Mouse (Mus musculus) spleen, adult 2 months (tissue): Measurements from ENCODE around the gene Fam3c. TPM values are rescaled to one million over a fixed set of nuclear protein-coding genes. Genes with fewer than 3 reads are reported as not detected.

Experiments
- DNase-seq, 2 experiments: peaks; one replicate each; pipeline versions ENCODE4 v3.0.0 to v3.0.0-alpha.2; 2012 to 2021; ENCODE audit warnings: low spot score in 2 of 2, low read depth in 1 of 2
- H3K27ac ChIP-seq: fragments of 200-500 bp; 2 replicates; pipeline ENCODE4 v1.5.1; 2012; ENCODE audit warnings: low read length, inconsistent platforms; ENCODE audit not compliant: insufficient read depth
- H3K27me3 ChIP-seq: fragments of 200-500 bp; 2 replicates; pipeline ENCODE4 v1.6.1; 2012; ENCODE audit warnings: mild to moderate bottlenecking, moderate library complexity, low read length, inconsistent platforms; ENCODE audit not compliant: control insufficient read depth, insufficient read depth
- H3K36me3 ChIP-seq: fragments of 200-500 bp; 2 replicates; pipeline ENCODE4 v1.6.1; 2012; ENCODE audit warnings: mild to moderate bottlenecking, low read length, inconsistent platforms; ENCODE audit not compliant: control insufficient read depth, insufficient read depth
- H3K4me1 ChIP-seq: fragments of 200-500 bp; 2 replicates; pipeline ENCODE4 v1.6.1; 2011; ENCODE audit warnings: inconsistent platforms; ENCODE audit not compliant: control insufficient read depth, insufficient read depth, insufficient read length
- H3K4me3 ChIP-seq: fragments of 200-500 bp; 2 replicates; pipeline ENCODE4 v1.5.1; 2011; ENCODE audit warnings: mild to moderate bottlenecking, inconsistent platforms; ENCODE audit not compliant: insufficient read depth, insufficient read length; ENCODE audit errors: extremely low read depth
- CTCF ChIP-seq: fragments of 200-500 bp; IDR thresholded peaks from 2 replicates; pipeline ENCODE4 v1.5.1; 2011; ENCODE audit warnings: mild to moderate bottlenecking, inconsistent platforms; ENCODE audit not compliant: insufficient read depth, insufficient read length, insufficient replicate concordance; ENCODE audit errors: extremely low read depth
- POLR2A ChIP-seq: fragments of 200-500 bp; IDR thresholded peaks from 2 replicates; pipeline ENCODE4 v1.6.1; 2011; ENCODE audit warnings: low read depth, low read length, inconsistent platforms
- WGBS: fragments of 180-500 bp; shearing (Covaris S2); methylation state at CpG from one replicate; pipeline ENCODE4 v1.1.7; 2018; 5-methylcytosine and 5-hydroxymethylcytosine counted together
- polyA plus RNA-seq: library from polyadenylated mRNA; depleted of rRNA; stranded (reverse); fragments of >200 nt; gene quantifications from 2 replicates; pipeline ENCODE4 v1.2.3, GENCODE M21; 2012

Gene Fam3c
- polyA plus RNA-seq, 1 experiment: 3.9 TPM

- no peaks in the 10 kb centered on the region for H3K4me1 ChIP-seq
- no peak overlapping the region for H3K27ac ChIP-seq
- no peaks in the 10 kb centered on the region for H3K36me3 ChIP-seq
- WGBS: 84% methylated on average over 8 of the region's 8 CpGs
- TF ChIP-seq CTCF (no peak), POLR2A (no peak)
- H3K4me3 ChIP-seq: no peak overlapping the region
- no peak for DNase-seq
- peaks cover 12% of the 10 kb centered on the region for H3K27me3 ChIP-seq
These were observed 65.3 kb downstream of the Fam3c start for GRCm38 (mm10) chr6:22290790-22291189.

- H3K27ac ChIP-seq: no peak overlapping the region
- WGBS: 9% methylated on average over 21 of the region's 21 CpGs
- H3K36me3 ChIP-seq: no peaks in the 10 kb centered on the region
- no peaks in the 10 kb centered on the region for H3K4me1 ChIP-seq
- DNase-seq: no peak
- no peak for TF ChIP-seq POLR2A
- TF ChIP-seq CTCF: no peak
- H3K4me3 ChIP-seq: no peak overlapping the region
- H3K27me3 ChIP-seq: peaks cover 12% of the 10 kb centered on the region
These were observed 66.5 kb downstream of the Fam3c start for GRCm38 (mm10) chr6:22289461-22290021.

- DNase-seq: peak in 1 of 2 experiments; percentile 15
- H3K4me1 ChIP-seq: no peaks in the 10 kb centered on the region
- WGBS: 5% methylated on average over 38 of the region's 38 CpGs
- no peaks in the 10 kb centered on the region for H3K36me3 ChIP-seq
- no peak overlapping the region for H3K27ac ChIP-seq
- H3K27me3 ChIP-seq: peaks cover 12% of the 10 kb centered on the region
- H3K4me3 ChIP-seq: no peak overlapping the region
- TF ChIP-seq CTCF (no peak), POLR2A (no peak)
These were observed 67.1 kb downstream of the Fam3c start for GRCm38 (mm10) chr6:22288737-22289460.

GRCm38 (mm10) chr6:22288004-22288736 lies 67.9 kb downstream of the Fam3c start, which contains the start of gene Wnt16:
Wnt16 (plus strand) TSS chr6:22288227.
- no peaks in the 10 kb centered on the region for H3K36me3 ChIP-seq
- H3K4me3 ChIP-seq: no peak within 1 kb of the TSS
- H3K27me3 ChIP-seq: peaks cover 12% of the 10 kb centered on the region
- DNase-seq: no peak
- TF ChIP-seq CTCF (no peak), POLR2A (no peak)
- no peaks in the 10 kb centered on the region for H3K4me1 ChIP-seq
- no peak within 1 kb of the TSS for H3K27ac ChIP-seq
- 13% methylated on average over 20 of the region's 20 CpGs for WGBS

- no peak overlapping the region for H3K27ac ChIP-seq
- no peak overlapping the region for H3K4me3 ChIP-seq
- H3K27me3 ChIP-seq: no peaks in the 10 kb centered on the region; the same call in 1 of the 2 replicates
- H3K36me3 ChIP-seq: no peaks in the 10 kb centered on the region
- no peak for TF ChIP-seq POLR2A
- no peak for TF ChIP-seq CTCF
- DNase-seq: no peak
- no peaks in the 10 kb centered on the region for H3K4me1 ChIP-seq
- WGBS: 54% methylated on average over 4 of the region's 4 CpGs
These were observed 73.6 kb downstream of the Fam3c start for GRCm38 (mm10) chr6:22282405-22282804.

GRCm38 (mm10) chr6:22280217-22280861 lies 75.7 kb downstream of the Fam3c start:
- TF ChIP-seq POLR2A: no peak
- TF ChIP-seq CTCF: no peak
- no peak overlapping the region for H3K27ac ChIP-seq
- DNase-seq: no peak

More at GRCm38 (mm10) chr6:22280217-22280861, 75.7 kb downstream of the Fam3c start:
- no peaks in the 10 kb centered on the region; the same call in 1 of the 2 replicates for H3K27me3 ChIP-seq
- 31% methylated on average over 14 of the region's 14 CpGs for WGBS
- no peaks in the 10 kb centered on the region for H3K36me3 ChIP-seq
- no peaks in the 10 kb centered on the region for H3K4me1 ChIP-seq
- H3K4me3 ChIP-seq: no peak overlapping the region
